Mouse (Mus musculus) neural tube, embryonic 14.5 days (tissue): ENCODE data around the gene Adcy9. TPM values are rescaled to one million over a fixed set of nuclear protein-coding genes. Genes with fewer than 3 reads are reported as not detected.

Experiments
- ATAC-seq: fragments of 200-750 bp; cut with Nextera tagmentation; 2 replicates; pipeline ENCODE4 v1.8.0; 2017; ENCODE audit warnings: low read depth, mild to moderate bottlenecking, moderate TSS enrichment, moderate library complexity
- H3K27ac ChIP-seq: fragments of 300-500 bp; sonication (generic); 2 replicates; pipeline ENCODE4 v1.5.1; 2014; ENCODE audit warnings: low read depth, mild to moderate bottlenecking, control low read depth, low read length, moderate library complexity, mixed read lengths
- H3K27me3 ChIP-seq: fragments of 300-500 bp; sonication (generic); 2 replicates; pipeline ENCODE4 v1.6.1; 2014; ENCODE audit warnings: low read length; ENCODE audit not compliant: control insufficient read depth, insufficient read depth
- H3K36me3 ChIP-seq: fragments of 300-500 bp; sonication (generic); 2 replicates; pipeline ENCODE4 v1.6.1; 2014; ENCODE audit warnings: low read length, mixed read lengths; ENCODE audit not compliant: control insufficient read depth, insufficient read depth
- H3K4me1 ChIP-seq: fragments of 300-500 bp; sonication (generic); 2 replicates; pipeline ENCODE4 v1.6.1; 2014; ENCODE audit warnings: low read length; ENCODE audit not compliant: control insufficient read depth, insufficient read depth
- H3K4me2 ChIP-seq: fragments of 300-500 bp; sonication (generic); 2 replicates; pipeline ENCODE4 v1.6.1; 2014; ENCODE audit warnings: mild to moderate bottlenecking, low read depth, low read length, control low read depth
- H3K4me3 ChIP-seq: fragments of 300-500 bp; sonication (generic); 2 replicates; pipeline ENCODE4 v1.5.1; 2014; ENCODE audit warnings: low read depth, low read length, control low read depth, mixed read lengths
- H3K9ac ChIP-seq: fragments of 300-500 bp; sonication (generic); replicated peaks from 2 replicates; pipeline ENCODE4 v1.6.1; 2014; ENCODE audit warnings: low read depth, mild to moderate bottlenecking, control low read depth, low read length, mixed read lengths
- H3K9me3 ChIP-seq: fragments of 300-500 bp; sonication (generic); 2 replicates; pipeline ENCODE4 v1.6.1; 2016; ENCODE audit warnings: low read length; ENCODE audit not compliant: control insufficient read depth
- WGBS: fragments of 180-500 bp; shearing (Covaris S2); extraction: QIAGEN DNeasy Blood & Tissue Kit; methylation state at CpG from one replicate; pipeline ENCODE4 v1.1.7; 2014; 5-methylcytosine and 5-hydroxymethylcytosine counted together
- polyA plus RNA-seq: library from polyadenylated mRNA; unstranded; fragments of >200 nt; fragmentation: Nextera tagmentation; extraction: Ambion mirVana; gene quantifications from 2 replicates; pipeline ENCODE4 v1.2.1, GENCODE M21; 2014

The Adcy9 gene
- polyA plus RNA-seq, 1 experiment from 2014 or later, result 6.7 TPM

DNA sequence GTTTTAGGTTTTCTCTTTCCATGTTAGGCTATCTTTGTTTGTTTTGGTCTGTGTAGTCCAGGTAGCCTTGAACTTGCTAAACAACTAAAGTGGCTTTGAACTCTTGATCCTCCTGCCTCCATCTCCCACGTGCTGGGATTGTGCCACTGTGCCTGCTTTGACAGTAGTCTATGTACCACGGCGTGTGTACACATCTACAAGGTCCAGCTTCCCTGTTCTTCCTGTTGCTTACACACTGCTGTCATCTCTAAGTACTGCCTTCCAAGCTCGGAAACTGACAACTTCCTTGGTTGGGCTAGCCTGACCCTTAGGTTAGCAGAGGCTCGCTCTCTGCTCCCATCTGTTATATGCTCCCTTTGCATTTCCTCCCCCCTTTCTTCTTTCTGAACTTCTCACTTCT is 116.7 kb downstream of the Adcy9 start:
- H3K27me3 ChIP-seq, result no peaks in the 10 kb centered on the region
- WGBS, result 82% methylated on average over 5 of the region's 5 CpGs
- no peak overlapping the region for H3K4me2 ChIP-seq
- H3K36me3 ChIP-seq, result no peaks in the 10 kb centered on the region
- H3K9me3 ChIP-seq, result no peaks in the 10 kb centered on the region
- H3K4me3 ChIP-seq, result no peak overlapping the region
- no peaks in the 10 kb centered on the region for H3K4me1 ChIP-seq
- no peak overlapping the region for H3K9ac ChIP-seq
- H3K27ac ChIP-seq, result no peak overlapping the region
- ATAC-seq, result no peak

DNA sequence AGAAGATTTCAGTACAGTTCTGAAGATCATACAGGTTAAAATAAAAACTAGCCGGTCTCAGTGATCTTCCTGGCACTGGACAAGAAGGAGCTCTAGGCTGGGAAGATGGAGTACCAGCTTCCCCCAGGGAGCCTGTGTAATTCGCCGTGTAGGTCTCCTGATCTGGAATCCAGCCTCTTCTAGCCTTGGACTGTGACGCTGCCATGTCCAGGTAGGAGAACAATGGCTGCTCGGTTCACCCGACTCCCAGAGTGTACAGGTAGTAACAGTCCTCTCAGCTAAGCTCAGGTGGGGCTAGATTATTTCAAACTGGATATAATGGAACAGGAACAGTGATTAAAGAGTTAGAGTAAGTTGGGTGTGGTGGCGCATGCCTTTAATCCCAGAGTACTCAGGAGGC is 120.0 kb downstream of the Adcy9 start:
- no peak overlapping the region for H3K4me3 ChIP-seq
- no peaks in the 10 kb centered on the region for H3K9me3 ChIP-seq
- no peak for ATAC-seq
- no peak overlapping the region for H3K4me2 ChIP-seq
- H3K4me1 ChIP-seq, result no peaks in the 10 kb centered on the region
- WGBS, result 94% methylated on average over 7 of the region's 7 CpGs
- no peak overlapping the region for H3K27ac ChIP-seq
- H3K9ac ChIP-seq, result no peak overlapping the region
- no peaks in the 10 kb centered on the region for H3K27me3 ChIP-seq
- H3K36me3 ChIP-seq, result peaks cover 5% of the 10 kb centered on the region; the same call in 1 of the 2 replicates

DNA sequence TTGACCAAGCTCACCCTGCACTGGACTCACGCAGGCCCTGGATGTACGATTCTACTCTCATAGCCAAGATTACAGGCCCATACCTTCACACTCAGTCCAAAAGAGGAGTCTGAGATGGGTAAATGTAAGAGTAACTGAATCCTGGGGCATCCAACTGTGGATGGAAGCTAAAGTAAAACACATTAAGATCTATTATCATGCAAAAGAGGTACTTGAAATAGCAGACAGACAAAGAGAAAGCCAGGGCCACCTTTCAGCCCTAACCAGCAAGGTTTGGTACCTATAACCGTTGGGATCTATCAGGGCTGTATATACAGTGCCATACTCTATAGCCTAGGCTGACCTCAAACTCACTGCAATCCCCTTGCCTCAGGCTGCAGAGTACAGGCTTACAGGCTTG is 127.0 kb downstream of the Adcy9 start:
- Histone ChIP-seq H3K36me3 (peaks cover 8% of the 10 kb centered on the region; the same call in 1 of the 2 replicates), H3K4me2 (no peak overlapping the region), H3K9me3 (no peaks in the 10 kb centered on the region), H3K4me1 (no peaks in the 10 kb centered on the region), H3K27ac (no peak overlapping the region), H3K4me3 (no peak overlapping the region), H3K27me3 (no peaks in the 10 kb centered on the region), H3K9ac (no peak overlapping the region)
- no peak for ATAC-seq
- WGBS, result 86% methylated on average over 3 of the region's 3 CpGs

DNA sequence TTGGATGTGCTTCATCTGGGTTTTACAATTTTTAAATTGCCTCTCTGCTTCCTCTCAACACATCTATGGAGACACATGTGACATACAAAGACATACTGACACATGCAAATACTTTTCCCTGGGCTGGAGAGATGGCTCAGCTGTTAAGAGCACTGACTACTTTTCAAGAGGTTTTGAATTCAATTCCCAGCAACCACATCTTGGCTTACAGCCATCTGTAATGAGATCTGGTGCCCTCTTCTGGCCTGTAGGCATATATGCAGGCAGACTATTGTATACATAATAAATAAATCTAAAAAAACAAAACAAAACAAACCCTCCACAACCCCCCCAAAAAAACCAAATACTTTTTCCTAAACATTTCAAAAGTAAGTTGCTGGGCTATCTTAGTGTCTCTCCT is 130.8 kb downstream of the Adcy9 start:
- Histone ChIP-seq H3K9me3 (no peaks in the 10 kb centered on the region), H3K27me3 (no peaks in the 10 kb centered on the region), H3K4me2 (no peak overlapping the region), H3K4me3 (no peak overlapping the region), H3K36me3 (peaks cover 7% of the 10 kb centered on the region; the same call in 1 of the 2 replicates), H3K4me1 (no peaks in the 10 kb centered on the region), H3K9ac (no peak overlapping the region), H3K27ac (no peak overlapping the region)
- ATAC-seq, result no peak

DNA sequence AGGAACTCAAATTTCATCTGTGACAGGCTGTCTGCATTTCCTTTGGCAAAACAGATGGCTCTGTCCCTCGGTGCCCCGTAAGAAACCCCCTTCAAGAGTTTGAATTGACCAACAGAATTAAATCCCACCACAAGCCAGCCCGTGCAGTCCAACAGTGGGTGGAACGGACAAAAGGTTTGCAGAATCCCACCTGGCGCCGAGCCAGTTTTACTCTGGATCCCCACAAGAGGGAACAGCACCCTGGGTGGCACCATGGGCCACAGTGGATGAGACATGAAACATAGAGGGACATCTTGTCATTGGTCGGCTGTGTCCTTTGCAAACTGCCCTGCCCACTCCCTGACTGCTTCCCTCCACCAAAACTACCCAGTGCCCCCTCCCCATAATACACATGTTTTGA is 133.7 kb downstream of the Adcy9 start:
- no peak overlapping the region for H3K9ac ChIP-seq
- H3K27me3 ChIP-seq, result no peaks in the 10 kb centered on the region
- peaks cover 7% of the 10 kb centered on the region; the same call in 1 of the 2 replicates for H3K36me3 ChIP-seq
- no peak overlapping the region for H3K4me2 ChIP-seq
- no peak for ATAC-seq
- no peak overlapping the region for H3K27ac ChIP-seq
- no peak overlapping the region for H3K4me3 ChIP-seq
- H3K4me1 ChIP-seq, result no peaks in the 10 kb centered on the region
- H3K9me3 ChIP-seq, result no peaks in the 10 kb centered on the region
- WGBS, result 83% methylated on average over 7 of the region's 7 CpGs

DNA sequence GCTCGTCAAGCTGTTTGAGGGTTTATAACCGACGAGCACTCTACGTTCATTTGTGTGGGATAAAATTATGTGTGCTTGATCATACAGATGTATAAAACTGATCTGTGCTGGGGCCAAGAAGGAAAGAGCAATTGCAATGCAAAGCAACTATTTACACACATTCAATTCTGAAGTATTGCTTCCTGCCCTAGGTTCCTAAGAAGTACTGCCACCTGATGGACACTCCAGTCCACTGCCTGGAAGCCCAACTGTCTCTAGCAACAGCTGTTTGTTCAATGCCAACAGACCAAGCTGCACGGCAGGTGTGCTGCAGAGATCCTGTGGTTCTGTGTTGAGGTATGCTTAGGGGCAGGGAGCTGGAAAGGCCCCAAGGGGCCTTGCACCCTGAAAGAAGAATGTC is 135.0 kb downstream of the Adcy9 start:
- Histone ChIP-seq H3K9me3 (no peaks in the 10 kb centered on the region), H3K36me3 (peaks cover 7% of the 10 kb centered on the region; the same call in 1 of the 2 replicates), H3K4me2 (no peak overlapping the region), H3K4me1 (no peaks in the 10 kb centered on the region), H3K9ac (no peak overlapping the region), H3K4me3 (no peak overlapping the region), H3K27ac (no peak overlapping the region), H3K27me3 (no peaks in the 10 kb centered on the region)
- no peak for ATAC-seq
- 74% methylated on average over 5 of the region's 5 CpGs for WGBS

DNA sequence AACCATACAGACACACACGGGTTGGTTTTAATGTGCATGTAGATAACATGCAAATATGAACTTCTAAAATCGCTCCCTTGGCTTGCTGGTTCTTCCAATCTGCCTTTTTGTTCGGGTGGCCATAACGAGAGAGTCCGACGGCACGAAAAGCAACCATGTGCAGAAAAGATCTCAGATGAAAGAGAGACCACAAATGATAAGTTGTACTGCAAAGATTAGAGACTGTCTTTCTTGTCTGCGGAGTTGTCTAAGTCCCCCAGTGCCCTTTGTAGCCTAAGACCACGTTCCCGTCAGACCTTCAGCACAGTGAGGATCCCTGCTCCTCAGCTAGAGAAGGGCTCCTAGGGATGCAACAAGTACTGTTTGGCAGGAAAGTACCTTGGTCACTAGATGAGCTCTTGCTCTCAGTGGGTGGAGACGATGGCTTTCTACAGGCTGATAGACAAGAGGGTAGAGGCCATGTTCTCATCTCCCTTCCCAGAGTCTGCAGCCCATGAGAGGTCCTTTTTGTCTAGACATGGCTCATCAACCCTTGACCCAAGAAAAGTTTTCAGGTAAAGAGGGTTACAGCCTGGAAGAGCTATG is 136.9 kb downstream of the Adcy9 start:
- 93% methylated on average over 11 of the region's 11 CpGs for WGBS
- no peak for ATAC-seq
- Histone ChIP-seq H3K9me3 (no peaks in the 10 kb centered on the region), H3K36me3 (peaks cover 5% of the 10 kb centered on the region; the same call in 1 of the 2 replicates), H3K4me1 (no peaks in the 10 kb centered on the region), H3K9ac (no peak overlapping the region), H3K4me2 (no peak overlapping the region), H3K4me3 (no peak overlapping the region), H3K27ac (no peak overlapping the region), H3K27me3 (no peaks in the 10 kb centered on the region)

DNA sequence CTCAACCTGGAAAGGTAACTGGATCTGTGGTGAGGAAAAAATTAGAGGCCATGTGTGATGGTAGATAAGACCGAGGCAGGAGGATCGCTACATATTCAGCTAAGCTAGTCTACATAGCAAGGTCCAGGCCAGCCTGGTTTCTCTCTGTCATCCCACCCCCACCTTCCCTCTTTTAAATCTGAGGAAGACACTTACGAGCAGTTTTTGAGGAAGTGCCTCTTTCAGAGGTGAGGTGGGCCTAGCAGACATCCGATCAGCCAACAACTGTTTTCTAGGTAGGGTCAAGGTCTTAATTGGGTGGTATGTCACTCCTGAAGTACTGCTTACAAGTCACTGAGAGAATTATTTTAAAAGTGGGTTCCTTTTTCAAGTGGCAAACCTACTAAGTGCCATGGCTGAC is 138.8 kb downstream of the Adcy9 start:
- 88% methylated on average over 4 of the region's 4 CpGs for WGBS
- ATAC-seq, result no peak
- Histone ChIP-seq H3K4me3 (no peak overlapping the region), H3K9ac (no peak overlapping the region), H3K9me3 (no peaks in the 10 kb centered on the region), H3K27ac (no peak overlapping the region), H3K4me1 (no peaks in the 10 kb centered on the region), H3K4me2 (no peak overlapping the region), H3K27me3 (no peaks in the 10 kb centered on the region), H3K36me3 (no peaks in the 10 kb centered on the region)

DNA sequence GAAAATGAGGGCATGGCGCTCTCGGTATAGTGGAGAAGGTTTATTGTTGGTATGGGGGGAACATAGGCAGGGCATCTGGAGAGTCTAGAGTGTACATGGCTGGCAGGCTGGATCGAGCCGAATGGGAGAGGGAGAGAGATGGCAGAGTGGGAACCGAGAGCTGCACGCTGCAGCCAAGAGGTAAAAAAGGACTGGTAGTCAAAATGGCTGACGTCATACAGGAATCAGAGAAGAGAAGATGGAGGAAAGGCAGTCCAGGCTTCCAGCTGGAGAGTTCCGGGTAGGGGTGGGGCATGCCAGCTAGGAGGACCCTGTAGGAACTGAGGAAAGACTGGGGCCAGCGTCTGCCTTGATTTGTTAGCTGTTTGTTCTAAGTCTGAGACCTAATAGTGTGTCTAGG is 139.3 kb downstream of the Adcy9 start:
- H3K9ac ChIP-seq, result no peak overlapping the region
- no peak overlapping the region for H3K27ac ChIP-seq
- no peaks in the 10 kb centered on the region for H3K4me1 ChIP-seq
- 86% methylated on average over 9 of the region's 9 CpGs for WGBS
- no peaks in the 10 kb centered on the region for H3K36me3 ChIP-seq
- H3K4me2 ChIP-seq, result no peak overlapping the region
- ATAC-seq, result no peak
- H3K9me3 ChIP-seq, result no peaks in the 10 kb centered on the region
- H3K27me3 ChIP-seq, result no peaks in the 10 kb centered on the region
- H3K4me3 ChIP-seq, result no peak overlapping the region
